20 mouse cellular contexts compared by ENCODE assay signal in genomic region chr6:149366403-149366802, GRCm38 (mm10). TPM values are rescaled to one million over a fixed set of nuclear protein-coding genes. Genes with fewer than 3 reads are reported as not detected.
DNase-seq lines count a peak whose midpoint lies in the region; ATAC-seq lines count a peak whose summit lies in the region.
"Had no signal": no experiment of that assay in that cellular context is flagged by ENCODE, and none has a peak within 500 bp of the region (broad histone marks: within the 10 kb centered on the region; RNA-seq: fewer than 3 reads in every experiment).

No protein-coding gene starts in this region.

- H3K4me3 ChIP-seq in forebrain, embryonic 16.5 days (replicated peaks; ENCODE audit: low read length), result no peak overlapping the region
- H3K4me3 ChIP-seq: embryonic facial prominence, embryonic 12.5 days; forebrain, embryonic 13.5 days; heart, adult 2 months; heart, embryonic 12.5 days; hindbrain, embryonic 10.5 days had no signal

- no peak for ATAC-seq in erythroblast, adult 5-6 weeks (replicated peaks; ENCODE audit: low FRiP score, poor library complexity, severe bottlenecking)
- no peak for ATAC-seq in forebrain, embryonic 16.5 days
- ATAC-seq: forebrain, embryonic 13.5 days had no signal

- no peak overlapping the region for H3K4me2 ChIP-seq in forebrain, embryonic 16.5 days (ENCODE audit: low read length)
- H3K4me2 ChIP-seq: embryonic facial prominence, embryonic 12.5 days; forebrain, embryonic 13.5 days; heart, embryonic 12.5 days; hindbrain, embryonic 14.5 days had no signal

- H3K4me1 ChIP-seq in forebrain, embryonic 16.5 days (replicated peaks; ENCODE audit: control insufficient read depth, insufficient read depth, low read length), result no peaks in the 10 kb centered on the region
- H3K4me1 ChIP-seq: embryonic facial prominence, embryonic 12.5 days; forebrain, embryonic 13.5 days; heart, embryonic 12.5 days; hindbrain, embryonic 10.5 days had no signal

- 89% methylated on average over 2 of the region's 2 CpGs for WGBS in forebrain, embryonic 16.5 days

- DNase-seq in 416B (ENCODE audit: low read depth) (peak; percentile 90), NIH3T3 (ENCODE audit: low read depth) (peak; percentile 40)
- peak; percentile 36 for DNase-seq in fibroblast of lung, adult 2 months (ENCODE audit: low read depth)
- DNase-seq in naive thymus-derived CD4-positive, alpha-beta T cell, adult 2 months (ENCODE audit: low read depth), result peak; percentile 54
- no peak for DNase-seq in retina, embryonic 14.5 days (ENCODE audit: low spot score)
- DNase-seq: adrenal gland, postnatal 10 days; cerebellum, adult 11 months; cerebellum, adult 8-10 months; cerebellum, postnatal 14 days; gastrocnemius, postnatal 14 days; heart, adult 2 months; kidney, adult 8-10 months had no signal

- no peak overlapping the region for H3K9ac ChIP-seq in forebrain, embryonic 16.5 days (replicated peaks; ENCODE audit: low read depth, low read length)
- H3K9ac ChIP-seq: embryonic facial prominence, embryonic 12.5 days; forebrain, embryonic 13.5 days; heart, embryonic 12.5 days; hindbrain, embryonic 14.5 days had no signal

- no peaks in the 10 kb centered on the region for H3K36me3 ChIP-seq in forebrain, embryonic 16.5 days (ENCODE audit: control insufficient read depth, insufficient read depth)
- H3K36me3 ChIP-seq: embryonic facial prominence, embryonic 12.5 days; G1E; heart, embryonic 12.5 days; hindbrain, embryonic 10.5 days had no signal

- H3K27me3 ChIP-seq in forebrain, embryonic 16.5 days (replicated peaks; ENCODE audit: control insufficient read depth, insufficient read depth, low read length), result no peaks in the 10 kb centered on the region
- H3K27me3 ChIP-seq: embryonic facial prominence, embryonic 12.5 days; forebrain, embryonic 13.5 days; heart, embryonic 12.5 days had no signal

- no peak overlapping the region for H3K27ac ChIP-seq in forebrain, embryonic 16.5 days (ENCODE audit: low read length)
- H3K27ac ChIP-seq: embryonic facial prominence, embryonic 12.5 days; forebrain, embryonic 13.5 days; heart, adult 2 months; hindbrain, embryonic 10.5 days; hindbrain, embryonic 14.5 days had no signal

- no peaks in the 10 kb centered on the region for H3K9me3 ChIP-seq in forebrain, embryonic 16.5 days (ENCODE audit: control insufficient read depth, low read length)
- H3K9me3 ChIP-seq: embryonic facial prominence, embryonic 12.5 days; forebrain, embryonic 13.5 days; G1E; hindbrain, embryonic 10.5 days had no signal

RNA-seq across cellular contexts. Expression of gene Bicd1, which starts 42.3 kb away (rescaled TPM):
- total RNA-seq in erythroblast, adult 5-6 weeks (2015; ENCODE audit: low replicate concordance), result 0.42 and 1.9 TPM in 2 replicates
- 0.42 and 6.3 TPM in 2 replicates for total RNA-seq in erythroblast, adult 5-6 weeks (2017; ENCODE audit: low replicate concordance)
- polyA plus RNA-seq in forebrain, embryonic 16.5 days (2015; fragmentation: Nextera tagmentation; extraction: Ambion mirVana), result 32.4 and 41.7 TPM in 2 replicates

RNA-seq across cellular contexts. Expression of gene Resf1, which starts 57.2 kb away (rescaled TPM):
- total RNA-seq in erythroblast, adult 5-6 weeks (2015; ENCODE audit: low replicate concordance), result 232 and 275 TPM in 2 replicates
- 271 and 321 TPM in 2 replicates for total RNA-seq in erythroblast, adult 5-6 weeks (2017; ENCODE audit: low replicate concordance)
- polyA plus RNA-seq in forebrain, embryonic 16.5 days (2015; fragmentation: Nextera tagmentation; extraction: Ambion mirVana), result 34.8 and 41.3 TPM in 2 replicates
